Mouse (Mus musculus): ENCODE results near the gene Pitpnc1. TPM values are rescaled to one million over a fixed set of nuclear protein-coding genes. Genes with fewer than 3 reads are reported as not detected.

Pitpnc1 gene
- polyA plus RNA-seq, 1 experiment from 2014 or later: 39.2 TPM

DNA sequence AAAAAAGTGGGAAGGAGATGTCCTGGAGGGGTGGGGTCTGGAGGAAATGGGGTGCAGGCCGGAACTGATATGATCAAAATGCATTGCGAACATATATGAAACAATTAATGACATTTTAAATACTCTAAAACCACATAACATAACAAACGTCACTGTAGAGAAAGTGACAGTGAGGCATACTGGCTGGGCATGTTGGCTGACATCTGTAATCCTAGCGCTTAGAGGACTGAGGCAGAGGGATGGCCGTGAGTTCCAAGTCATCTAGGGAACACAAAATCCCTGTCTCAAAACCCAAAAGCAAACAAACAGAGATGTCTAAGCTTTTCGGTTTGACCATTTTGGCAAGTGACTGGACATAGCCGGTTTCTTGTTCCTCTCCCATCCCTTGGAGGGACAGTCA lies 59.7 kb downstream of the Pitpnc1 start:
- no peak for ATAC-seq (ENCODE audit: low FRiP score, low read depth)
- Histone ChIP-seq H3K4me3 (no peak overlapping the region), H3K27ac (replicated peaks) (no peak overlapping the region), H3K36me3 (no peaks in the 10 kb centered on the region), H3K4me2 (no peak overlapping the region), H3K9me3 (no peaks in the 10 kb centered on the region), H3K9ac (no peak overlapping the region), H3K27me3 (no peaks in the 10 kb centered on the region), H3K4me1 (replicated peaks) (peaks cover 34% of the 10 kb centered on the region)
- 82% methylated on average over 7 of the region's 7 CpGs for WGBS

DNA sequence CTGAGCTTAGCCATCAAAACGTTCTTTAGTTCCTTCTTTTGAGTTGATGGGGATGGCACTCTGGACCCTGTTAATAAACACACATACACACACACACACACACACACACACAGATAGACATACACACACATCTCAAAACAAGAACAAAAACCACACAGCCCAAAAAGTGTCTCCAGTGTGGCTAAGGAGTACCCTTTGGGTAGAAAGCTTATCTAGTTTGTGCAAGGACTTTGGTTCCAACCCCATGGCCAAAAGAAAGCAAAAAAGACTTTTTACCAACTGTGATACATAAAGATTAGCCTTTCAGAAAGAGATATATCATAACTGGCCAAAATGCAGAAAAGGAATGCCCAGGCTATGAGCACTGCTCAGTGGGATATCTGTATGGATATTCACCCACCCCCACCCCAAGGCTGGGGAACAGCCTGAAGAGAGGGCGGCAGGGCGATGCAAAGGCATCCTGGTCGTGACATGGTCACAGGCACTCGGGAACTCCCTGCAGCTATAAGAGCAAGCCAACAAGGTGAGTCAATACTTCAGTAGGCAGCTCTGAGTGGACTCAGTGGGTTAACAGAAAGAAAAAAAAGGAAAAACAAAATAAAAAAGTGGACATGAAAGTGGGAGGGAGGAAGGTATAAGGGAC lies 60.3 kb downstream of the Pitpnc1 start:
- H3K4me2 ChIP-seq: no peak overlapping the region
- no peak overlapping the region for H3K9ac ChIP-seq
- no peaks in the 10 kb centered on the region for H3K9me3 ChIP-seq
- peaks cover 29% of the 10 kb centered on the region for H3K4me1 ChIP-seq (replicated peaks)
- WGBS: 74% methylated on average over 5 of the region's 5 CpGs
- no peaks in the 10 kb centered on the region for H3K36me3 ChIP-seq
- no peak overlapping the region for H3K27ac ChIP-seq (replicated peaks)
- H3K4me3 ChIP-seq: no peak overlapping the region
- no peak for ATAC-seq (ENCODE audit: low FRiP score, low read depth)
- no peaks in the 10 kb centered on the region for H3K27me3 ChIP-seq

DNA sequence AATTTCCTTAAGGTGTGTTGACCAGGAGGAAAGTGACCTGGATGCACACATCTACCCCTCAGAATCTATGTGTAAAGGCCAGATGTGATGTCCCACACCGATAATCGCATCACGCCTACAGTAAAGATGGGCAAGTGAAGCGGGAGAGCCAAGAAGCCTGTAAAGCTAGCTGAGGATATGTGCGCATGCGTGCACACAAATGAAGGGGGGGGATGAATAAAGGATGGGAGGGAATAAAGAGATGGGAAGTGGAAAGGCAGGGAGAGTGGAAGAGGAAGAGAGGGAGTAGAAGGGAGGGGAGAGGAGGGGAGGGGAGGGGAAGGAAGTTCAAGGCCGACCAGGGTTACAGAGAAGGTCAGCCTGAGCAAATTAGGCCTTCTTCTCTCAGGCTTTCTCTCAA lies 61.6 kb downstream of the Pitpnc1 start:
- ATAC-seq (ENCODE audit: low FRiP score, low read depth): no peak
- no peaks in the 10 kb centered on the region for H3K36me3 ChIP-seq
- peaks cover 19% of the 10 kb centered on the region for H3K4me1 ChIP-seq (replicated peaks)
- H3K9ac ChIP-seq: no peak overlapping the region
- WGBS: 97% methylated on average over 7 of the region's 7 CpGs
- H3K9me3 ChIP-seq: no peaks in the 10 kb centered on the region
- H3K4me2 ChIP-seq: no peak overlapping the region
- H3K27me3 ChIP-seq: no peaks in the 10 kb centered on the region
- H3K27ac ChIP-seq (replicated peaks): no peak overlapping the region
- H3K4me3 ChIP-seq: no peak overlapping the region

DNA sequence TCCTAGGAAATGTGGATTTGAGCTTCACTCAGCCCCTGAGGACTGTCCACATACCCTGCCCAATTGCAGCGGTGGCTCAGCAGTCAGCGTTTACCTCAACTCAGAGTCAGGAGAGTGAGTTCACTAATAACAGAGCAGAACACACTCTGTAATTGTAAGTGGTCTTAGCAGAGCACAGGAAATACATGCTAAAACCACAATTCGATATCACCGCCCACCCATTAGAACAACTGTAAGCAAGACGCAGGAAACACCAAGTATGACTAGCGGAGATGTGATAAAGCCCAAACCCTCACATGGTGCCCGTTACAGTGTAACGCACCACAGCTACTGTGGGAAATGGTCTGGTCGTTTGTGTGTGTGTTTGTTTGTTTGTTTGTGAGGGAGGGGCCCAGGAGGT lies 62.8 kb downstream of the Pitpnc1 start:
- Histone ChIP-seq H3K4me3 (no peak overlapping the region), H3K36me3 (no peaks in the 10 kb centered on the region), H3K9ac (no peak overlapping the region), H3K4me2 (no peak overlapping the region), H3K27ac (replicated peaks) (no peak overlapping the region), H3K9me3 (no peaks in the 10 kb centered on the region), H3K4me1 (replicated peaks) (peaks cover 7% of the 10 kb centered on the region), H3K27me3 (no peaks in the 10 kb centered on the region)
- ATAC-seq (ENCODE audit: low FRiP score, low read depth): no peak
- 90% methylated on average over 9 of the region's 9 CpGs for WGBS

DNA sequence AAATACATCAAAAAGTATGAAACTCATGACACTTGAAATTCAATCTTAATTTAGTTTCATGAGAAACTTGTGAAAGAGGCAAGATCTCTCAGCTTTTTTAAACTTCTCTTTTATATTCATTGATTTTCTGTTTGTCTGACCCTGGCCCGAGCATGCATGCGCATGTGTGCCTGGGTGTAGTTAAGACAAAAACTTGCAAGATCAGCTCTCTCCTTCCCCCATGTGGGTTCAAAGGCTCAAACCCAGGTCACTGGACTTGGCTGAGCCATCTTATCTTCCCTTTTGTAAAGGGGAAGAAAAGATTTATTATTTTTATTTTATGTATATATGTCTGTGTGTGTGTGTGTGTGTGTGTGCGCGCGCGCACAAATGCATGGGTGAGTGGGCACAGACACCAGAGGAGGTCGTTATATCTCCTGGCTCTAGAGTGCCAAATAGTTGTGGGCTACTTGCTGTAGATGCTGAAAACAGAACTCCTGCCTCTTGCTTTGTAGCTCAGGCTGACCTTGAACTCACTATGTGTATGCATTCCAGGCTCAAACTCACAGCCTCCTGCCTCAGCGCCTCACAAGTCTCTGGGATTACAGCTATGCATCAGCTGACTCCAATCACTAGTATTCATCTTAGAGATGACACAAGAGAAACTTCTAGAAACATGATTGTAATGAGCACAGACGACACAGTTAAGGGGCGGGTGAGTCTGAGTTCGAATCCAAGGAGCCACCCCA lies 64.7 kb downstream of the Pitpnc1 start:
- no peaks in the 10 kb centered on the region for H3K27me3 ChIP-seq
- no peak overlapping the region for H3K9ac ChIP-seq
- H3K4me1 ChIP-seq (replicated peaks): 0 out of 2 replicates have a peak, but pooled peaks cover 7% of the 10 kb centered on the region
- H3K4me2 ChIP-seq: no peak overlapping the region
- ATAC-seq (ENCODE audit: low FRiP score, low read depth): no peak
- H3K27ac ChIP-seq (replicated peaks): no peak overlapping the region
- 94% methylated on average over 11 of the region's 11 CpGs for WGBS
- no peaks in the 10 kb centered on the region for H3K36me3 ChIP-seq
- H3K9me3 ChIP-seq: no peaks in the 10 kb centered on the region
- no peak overlapping the region for H3K4me3 ChIP-seq

DNA sequence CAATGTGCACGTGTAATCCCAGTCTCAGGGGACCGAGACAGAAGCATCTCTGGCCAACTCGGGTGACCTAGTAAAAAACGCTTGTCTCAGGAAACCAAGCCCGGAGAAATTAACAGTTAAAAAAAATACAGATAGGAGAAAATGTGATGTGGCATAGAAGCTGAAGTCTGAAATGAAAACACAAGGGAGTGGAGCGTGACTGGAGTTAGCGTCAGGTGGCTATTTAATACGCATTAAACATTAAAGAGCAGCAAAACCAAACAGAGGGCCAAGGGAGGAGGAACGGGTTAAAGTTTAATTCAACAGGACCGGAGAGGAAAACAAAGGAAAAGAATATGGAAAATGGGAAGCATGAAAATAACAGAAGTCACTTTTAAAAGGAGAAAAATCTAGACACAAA lies 67.2 kb downstream of the Pitpnc1 start:
- WGBS: 67% methylated on average over 10 of the region's 10 CpGs
- Histone ChIP-seq H3K9ac (no peak overlapping the region), H3K9me3 (no peaks in the 10 kb centered on the region), H3K27me3 (no peaks in the 10 kb centered on the region), H3K4me2 (no peak overlapping the region), H3K27ac (replicated peaks) (no peak overlapping the region), H3K4me3 (no peak overlapping the region), H3K36me3 (no peaks in the 10 kb centered on the region), H3K4me1 (replicated peaks) (0 out of 2 replicates have a peak, but pooled peaks cover 8% of the 10 kb centered on the region)
- ATAC-seq (ENCODE audit: low FRiP score, low read depth): no peak

DNA sequence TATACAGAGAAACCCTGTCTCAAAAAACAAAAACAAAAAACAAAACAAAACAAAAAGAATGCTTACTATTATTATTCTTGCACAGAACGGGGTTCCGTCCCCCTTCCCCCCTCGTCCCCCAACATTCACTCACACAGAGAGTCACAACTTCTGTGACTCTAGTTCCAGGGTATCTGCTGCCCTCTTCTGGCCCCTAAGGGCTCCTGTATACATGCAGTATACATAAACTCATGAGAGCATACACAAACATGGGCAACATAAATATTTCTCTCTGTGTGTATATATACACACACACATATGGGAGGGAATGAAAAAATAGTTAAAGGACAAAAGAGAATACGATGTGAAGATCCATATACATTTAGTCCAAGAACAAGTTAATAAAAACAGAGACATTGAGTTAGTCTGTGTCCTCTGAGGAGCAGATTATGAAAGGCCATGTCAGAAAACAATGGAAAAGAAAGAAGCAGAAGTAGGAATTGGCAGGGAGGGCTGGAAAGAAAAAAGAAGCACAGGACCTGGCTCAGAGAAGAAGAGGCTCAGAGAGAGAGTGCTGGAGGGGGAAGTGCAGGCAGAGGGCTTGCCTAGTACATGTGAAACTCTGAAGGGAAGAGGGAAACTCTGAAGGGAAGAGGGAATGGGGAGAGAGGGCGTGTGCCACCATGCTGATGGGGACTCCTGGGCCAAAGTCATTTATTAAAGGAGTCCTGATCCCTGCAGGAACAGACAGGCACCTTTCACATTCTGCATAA lies 68.5 kb downstream of the Pitpnc1 start:
- H3K4me1 ChIP-seq (replicated peaks): peaks cover 8% of the 10 kb centered on the region; the same call in 1 of the 2 replicates
- 92% methylated on average over 5 of the region's 5 CpGs for WGBS
- no peak for ATAC-seq (ENCODE audit: low FRiP score, low read depth)

DNA sequence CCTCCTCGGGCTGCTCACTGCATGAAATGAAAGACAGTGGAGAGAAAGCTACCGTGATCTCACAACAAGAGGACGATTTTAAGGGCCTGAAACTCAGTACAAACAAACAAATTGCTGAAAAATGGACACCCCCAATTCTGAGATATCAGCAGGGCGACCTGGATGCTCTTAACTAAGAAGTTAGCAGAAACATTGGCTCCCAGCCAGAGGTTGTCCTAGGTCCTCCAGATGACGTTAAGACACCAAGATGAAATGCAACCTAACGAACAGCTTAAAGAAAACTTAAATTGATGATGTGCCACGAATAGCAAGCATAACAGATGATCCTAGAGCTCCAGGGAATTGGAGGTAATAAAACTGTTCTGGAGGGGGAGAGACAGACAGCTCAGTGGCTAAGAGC lies 69.7 kb downstream of the Pitpnc1 start:
- Histone ChIP-seq H3K27ac (replicated peaks) (no peak overlapping the region), H3K4me2 (no peak overlapping the region), H3K4me3 (no peak overlapping the region), H3K36me3 (no peaks in the 10 kb centered on the region), H3K9ac (no peak overlapping the region), H3K4me1 (replicated peaks) (peaks cover 8% of the 10 kb centered on the region; the same call in 1 of the 2 replicates), H3K27me3 (no peaks in the 10 kb centered on the region), H3K9me3 (no peaks in the 10 kb centered on the region)
- WGBS: 68% methylated on average over 7 of the region's 7 CpGs
- ATAC-seq (ENCODE audit: low FRiP score, low read depth): no peak

More for the DNA sequence above, 68.5 kb downstream of the Pitpnc1 start:
- Histone ChIP-seq H3K4me3 (no peak overlapping the region), H3K4me2 (no peak overlapping the region), H3K9me3 (no peaks in the 10 kb centered on the region), H3K27ac (replicated peaks) (no peak overlapping the region), H3K36me3 (no peaks in the 10 kb centered on the region), H3K27me3 (no peaks in the 10 kb centered on the region), H3K9ac (no peak overlapping the region)

DNA sequence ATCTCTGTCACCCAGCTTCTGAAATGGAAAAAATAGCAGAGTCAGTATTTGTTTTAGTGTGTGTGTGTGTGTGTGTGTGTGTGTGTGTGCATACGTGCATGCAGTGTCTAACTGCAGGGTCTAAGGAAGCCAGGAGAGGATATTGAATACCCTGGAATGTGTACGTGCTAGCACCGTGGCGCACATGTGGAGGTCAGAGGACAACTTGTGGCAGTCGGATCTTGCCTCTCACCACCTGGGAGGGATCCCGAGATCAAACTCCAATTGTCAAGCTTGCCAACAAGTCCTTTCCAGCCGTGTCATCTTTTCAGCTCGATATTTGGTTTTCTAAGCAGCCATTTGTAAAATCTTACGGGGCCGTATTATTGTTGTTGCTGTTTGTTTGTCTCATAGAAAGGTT lies 70.5 kb downstream of the Pitpnc1 start:
- Histone ChIP-seq H3K4me1 (replicated peaks) (peaks cover 8% of the 10 kb centered on the region; the same call in 1 of the 2 replicates), H3K36me3 (no peaks in the 10 kb centered on the region), H3K27ac (replicated peaks) (no peak overlapping the region), H3K4me3 (no peak overlapping the region), H3K27me3 (no peaks in the 10 kb centered on the region), H3K4me2 (no peak overlapping the region), H3K9ac (no peak overlapping the region), H3K9me3 (no peaks in the 10 kb centered on the region)
- no peak for ATAC-seq (ENCODE audit: low FRiP score, low read depth)
- 75% methylated on average over 10 of the region's 10 CpGs for WGBS

DNA sequence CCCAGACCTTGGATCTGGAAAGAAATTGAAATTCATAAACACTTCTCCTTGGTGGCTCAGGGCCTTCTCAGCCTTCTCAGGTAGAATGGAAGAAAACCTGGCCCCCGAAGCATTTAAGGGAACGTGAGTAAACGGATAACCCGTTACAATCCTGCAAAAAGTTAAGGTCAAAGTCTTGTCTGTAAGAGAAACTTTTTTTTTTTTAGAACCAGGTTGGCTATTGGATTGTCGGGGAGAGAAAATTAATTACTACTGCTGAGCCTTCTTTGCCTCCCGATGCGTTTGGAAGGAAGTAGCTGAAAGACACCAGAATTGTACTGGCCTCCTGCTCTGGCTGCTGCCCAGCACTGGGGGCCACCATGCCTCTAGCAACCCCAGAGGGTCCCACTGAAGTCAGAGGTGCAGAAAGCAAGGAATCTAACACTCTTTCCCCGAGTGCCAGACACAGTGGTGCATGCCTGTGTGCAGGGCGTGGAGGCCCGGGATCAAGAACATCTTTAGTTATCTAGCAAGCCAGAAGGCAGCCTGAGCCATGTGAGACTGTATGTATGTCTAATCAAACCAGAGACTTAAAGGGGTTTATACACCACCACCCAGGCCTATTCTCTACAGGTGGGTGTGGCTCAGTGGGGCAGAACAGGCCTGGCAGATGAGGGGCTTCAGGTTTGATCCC lies 73.0 kb downstream of the Pitpnc1 start:
- WGBS: 84% methylated on average over 10 of the region's 10 CpGs
- H3K27ac ChIP-seq (replicated peaks): no peak overlapping the region
- H3K4me2 ChIP-seq: no peak overlapping the region
- no peaks in the 10 kb centered on the region for H3K27me3 ChIP-seq
- no peak overlapping the region for H3K4me3 ChIP-seq
- no peak overlapping the region for H3K9ac ChIP-seq
- no peak for ATAC-seq (ENCODE audit: low FRiP score, low read depth)
- H3K4me1 ChIP-seq (replicated peaks): peaks cover 4% of the 10 kb centered on the region; the same call in 1 of the 2 replicates
- no peaks in the 10 kb centered on the region for H3K9me3 ChIP-seq
- H3K36me3 ChIP-seq: no peaks in the 10 kb centered on the region

DNA sequence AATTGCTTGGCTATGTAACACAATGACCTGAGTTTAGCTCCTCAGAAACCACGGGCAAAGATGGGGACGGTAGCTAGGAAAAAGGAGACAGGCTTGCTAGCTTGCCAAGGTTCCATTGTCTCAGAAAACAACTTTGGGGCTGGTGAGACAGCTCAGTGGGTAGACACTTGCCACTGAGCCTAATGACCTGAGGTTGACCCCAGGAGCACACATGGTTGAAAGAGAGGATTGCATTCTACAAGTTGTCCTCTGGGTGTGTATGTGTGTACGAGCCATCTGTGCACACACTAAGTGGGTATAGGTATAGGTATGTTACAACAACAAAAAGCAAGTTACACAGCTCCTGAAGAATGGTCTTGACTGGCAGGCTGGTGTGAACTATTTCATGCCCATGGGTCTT lies 76.3 kb downstream of the Pitpnc1 start:
- Histone ChIP-seq H3K9ac (no peak overlapping the region), H3K36me3 (no peaks in the 10 kb centered on the region), H3K4me1 (replicated peaks) (peaks cover 14% of the 10 kb centered on the region), H3K9me3 (no peaks in the 10 kb centered on the region), H3K27ac (replicated peaks) (no peak overlapping the region), H3K4me3 (no peak overlapping the region), H3K4me2 (no peak overlapping the region), H3K27me3 (no peaks in the 10 kb centered on the region)
- WGBS: 84% methylated on average over 3 of the region's 3 CpGs
- no peak for ATAC-seq (ENCODE audit: low FRiP score, low read depth)

DNA sequence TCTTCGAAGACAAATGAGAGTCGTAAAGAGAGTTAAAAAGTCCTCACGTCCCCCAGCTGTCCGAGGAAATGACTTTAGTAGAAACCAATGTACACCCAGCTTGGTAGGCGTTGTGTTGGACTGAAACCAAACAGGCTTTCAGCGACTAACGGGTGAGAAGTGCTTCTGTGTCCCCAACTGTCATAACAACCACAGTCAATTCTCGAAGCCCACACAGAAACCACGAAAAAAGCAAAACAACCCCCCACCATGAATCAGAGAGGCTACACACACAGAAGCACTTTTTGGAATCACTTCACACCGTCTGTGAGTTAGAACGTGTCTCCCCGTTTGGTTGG lies 76.7 kb downstream of the Pitpnc1 start:
- no peak for ATAC-seq (ENCODE audit: low FRiP score, low read depth)
- Histone ChIP-seq H3K9ac (no peak overlapping the region), H3K4me1 (replicated peaks) (peaks cover 15% of the 10 kb centered on the region), H3K36me3 (no peaks in the 10 kb centered on the region), H3K27me3 (no peaks in the 10 kb centered on the region), H3K27ac (replicated peaks) (no peak overlapping the region), H3K4me3 (no peak overlapping the region), H3K9me3 (no peaks in the 10 kb centered on the region), H3K4me2 (no peak overlapping the region)
- WGBS: 81% methylated on average over 12 of the region's 12 CpGs
